Mouse (Mus musculus): ENCODE results near the gene Grifin. TPM values are rescaled to one million over a fixed set of nuclear protein-coding genes. Genes with fewer than 3 reads are reported as not detected.

Grifin gene
- polyA plus RNA-seq, 1 experiment from 2014 or later, result 0.39 TPM

DNA sequence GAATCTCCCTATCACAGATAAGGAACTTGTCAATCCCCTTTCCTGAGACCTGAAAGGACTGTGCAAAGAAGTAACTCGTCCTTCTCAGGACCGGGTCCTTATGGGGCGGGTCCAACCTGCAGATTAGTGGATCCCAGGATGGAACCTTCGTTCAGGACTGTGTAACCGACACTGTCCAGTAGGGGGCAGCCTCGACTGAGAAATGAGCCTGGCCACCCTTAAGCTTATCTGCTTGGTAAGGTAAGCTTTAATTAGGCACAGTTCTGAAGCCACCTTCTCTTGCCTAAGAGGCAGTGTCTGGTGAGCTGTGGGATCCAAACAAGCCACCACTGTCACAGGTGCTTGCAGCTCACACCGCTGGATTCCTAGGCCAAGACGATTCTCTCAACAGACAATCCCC is 24.8 kb downstream of the Grifin start:
- Histone ChIP-seq H3K9ac (no peak overlapping the region), H3K27me3 (replicated peaks) (no peaks in the 10 kb centered on the region), H3K36me3 (no peaks in the 10 kb centered on the region), H3K9me3 (no peaks in the 10 kb centered on the region), H3K4me2 (no peak overlapping the region), H3K4me1 (peaks cover 7% of the 10 kb centered on the region; the same call in 1 of the 2 replicates), H3K27ac (no peak overlapping the region), H3K4me3 (replicated peaks) (no peak overlapping the region)
- 12% methylated on average over 8 of the region's 8 CpGs for WGBS
- ATAC-seq (ENCODE audit: insufficient read depth, low FRiP score, low read depth), result 0 out of 2 replicates have a peak, but pooled peaks have one; percentile 25

DNA sequence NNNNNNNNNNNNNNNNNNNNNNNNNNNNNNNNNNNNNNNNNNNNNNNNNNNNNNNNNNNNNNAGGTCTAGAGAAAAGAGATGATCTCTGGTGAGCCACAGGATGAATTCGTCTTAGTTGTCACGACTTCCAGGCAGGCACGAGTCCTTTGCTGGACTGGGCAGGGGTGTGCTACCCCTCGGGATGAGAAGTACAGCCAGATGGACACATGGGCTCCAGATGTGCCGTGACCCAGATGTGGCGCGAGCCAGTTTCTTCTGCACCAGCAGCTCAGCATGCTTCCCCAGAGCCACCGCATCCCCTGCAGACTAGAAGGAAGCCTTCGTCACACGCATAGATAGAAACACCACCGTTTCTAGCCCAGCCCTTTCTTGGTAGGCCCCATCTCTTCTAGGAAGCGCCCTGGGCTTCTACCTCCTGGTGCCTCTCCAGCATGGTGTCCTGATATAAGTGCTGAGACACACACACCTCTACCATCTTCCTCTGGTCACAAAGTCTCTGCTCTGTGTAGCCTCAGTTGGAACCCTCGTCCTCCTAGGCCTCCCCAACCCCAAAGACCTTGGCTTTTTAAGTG is 26.7 kb downstream of the Grifin start:
- no peak overlapping the region for H3K4me2 ChIP-seq
- no peak for ATAC-seq (ENCODE audit: insufficient read depth, low FRiP score, low read depth)
- no peaks in the 10 kb centered on the region for H3K27me3 ChIP-seq (replicated peaks)
- peaks cover 7% of the 10 kb centered on the region; the same call in 1 of the 2 replicates for H3K4me1 ChIP-seq
- H3K4me3 ChIP-seq (replicated peaks), result no peak overlapping the region
- H3K9ac ChIP-seq, result no peak overlapping the region
- no peak overlapping the region for H3K27ac ChIP-seq
- no peaks in the 10 kb centered on the region for H3K36me3 ChIP-seq
- WGBS, result 72% methylated on average over 13 of the region's 13 CpGs
- no peaks in the 10 kb centered on the region for H3K9me3 ChIP-seq

GRCm38 (mm10) chr5:140526754-140527153 is 38.1 kb downstream of the Grifin start:
- Histone ChIP-seq H3K27ac (no peak overlapping the region), H3K4me3 (replicated peaks) (no peak overlapping the region), H3K9me3 (no peaks in the 10 kb centered on the region), H3K27me3 (replicated peaks) (no peaks in the 10 kb centered on the region), H3K4me2 (no peak overlapping the region), H3K36me3 (peaks cover 22% of the 10 kb centered on the region; the same call in 1 of the 2 replicates), H3K4me1 (no peaks in the 10 kb centered on the region), H3K9ac (no peak overlapping the region)
- no peak for ATAC-seq (ENCODE audit: insufficient read depth, low FRiP score, low read depth)
- WGBS, result 94% methylated on average over 2 of the region's 2 CpGs

DNA sequence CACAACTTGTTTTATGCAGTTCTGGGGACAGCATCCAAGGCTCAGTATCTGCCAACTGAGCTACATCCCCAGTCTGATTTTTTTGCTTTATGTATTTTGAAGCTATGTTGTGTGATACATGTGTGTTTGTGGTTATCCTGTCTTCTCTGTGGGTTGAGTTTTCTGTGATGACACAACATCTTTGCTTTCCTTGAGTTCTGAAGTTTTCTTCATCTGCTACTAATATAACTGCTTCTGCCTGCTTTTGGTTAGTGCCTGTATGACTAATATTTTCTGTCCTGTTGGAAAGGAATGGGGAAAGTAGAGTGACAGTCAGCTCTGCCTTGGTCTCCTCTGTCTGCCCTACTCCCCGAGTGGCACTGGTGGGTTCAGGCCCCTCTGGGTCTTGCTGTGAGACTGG is 43.7 kb downstream of the Grifin start:
- ATAC-seq (ENCODE audit: insufficient read depth, low FRiP score, low read depth), result no peak
- WGBS, result 88% methylated on average over 1 of the region's 1 CpGs

DNA sequence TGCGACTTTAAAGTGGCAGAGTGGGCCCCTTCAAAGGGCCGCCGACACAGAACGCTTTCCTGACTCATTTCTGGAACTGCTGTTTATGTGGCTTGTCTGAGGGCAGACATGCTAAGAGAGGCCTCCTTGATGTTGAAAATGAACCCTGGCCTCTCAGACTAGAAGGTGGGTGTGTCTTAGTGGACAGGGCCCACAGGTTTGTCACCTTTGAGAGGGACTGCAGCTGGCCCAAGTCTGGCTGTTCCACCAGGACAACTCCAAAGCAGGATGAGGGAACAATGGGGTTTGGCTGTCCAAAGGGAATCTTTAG is 47.0 kb downstream of the Grifin start:
- Histone ChIP-seq H3K36me3 (no peaks in the 10 kb centered on the region), H3K27me3 (replicated peaks) (no peaks in the 10 kb centered on the region), H3K4me2 (no peak overlapping the region), H3K9ac (no peak overlapping the region), H3K27ac (no peak overlapping the region), H3K4me1 (peaks cover 9% of the 10 kb centered on the region), H3K9me3 (no peaks in the 10 kb centered on the region), H3K4me3 (replicated peaks) (no peak overlapping the region)
- no peak for ATAC-seq (ENCODE audit: insufficient read depth, low FRiP score, low read depth)
- WGBS, result 71% methylated on average over 4 of the region's 4 CpGs

More for the DNA sequence above, 43.7 kb downstream of the Grifin start:
- H3K27me3 ChIP-seq (replicated peaks), result no peaks in the 10 kb centered on the region
- H3K36me3 ChIP-seq, result peaks cover 14% of the 10 kb centered on the region; the same call in 1 of the 2 replicates
- H3K4me3 ChIP-seq (replicated peaks), result no peak overlapping the region
- no peak overlapping the region for H3K4me2 ChIP-seq
- H3K9me3 ChIP-seq, result no peaks in the 10 kb centered on the region
- no peak overlapping the region for H3K9ac ChIP-seq
- no peak overlapping the region for H3K27ac ChIP-seq
- no peaks in the 10 kb centered on the region for H3K4me1 ChIP-seq

- Histone ChIP-seq H3K4me3 (replicated peaks) (no peak overlapping the region), H3K4me2 (no peak overlapping the region), H3K9me3 (no peaks in the 10 kb centered on the region), H3K27me3 (replicated peaks) (no peaks in the 10 kb centered on the region), H3K27ac (no peak overlapping the region), H3K4me1 (peaks cover 9% of the 10 kb centered on the region), H3K9ac (no peak overlapping the region), H3K36me3 (no peaks in the 10 kb centered on the region)
- WGBS, result 88% methylated on average over 21 of the region's 21 CpGs
- no peak for ATAC-seq (ENCODE audit: insufficient read depth, low FRiP score, low read depth)
Measured at GRCm38 (mm10) chr5:140517159-140517920, 47.5 kb downstream of the Grifin start.

- Histone ChIP-seq H3K27me3 (replicated peaks) (no peaks in the 10 kb centered on the region), H3K4me1 (peaks cover 14% of the 10 kb centered on the region), H3K36me3 (no peaks in the 10 kb centered on the region), H3K27ac (no peak overlapping the region), H3K4me2 (no peak overlapping the region), H3K4me3 (replicated peaks) (no peak overlapping the region), H3K9ac (no peak overlapping the region), H3K9me3 (no peaks in the 10 kb centered on the region)
- WGBS, result 23% methylated on average over 7 of the region's 7 CpGs
- ATAC-seq (ENCODE audit: insufficient read depth, low FRiP score, low read depth), result peak; percentile 24
Measured at GRCm38 (mm10) chr5:140514799-140515486, 49.9 kb downstream of the Grifin start.

DNA sequence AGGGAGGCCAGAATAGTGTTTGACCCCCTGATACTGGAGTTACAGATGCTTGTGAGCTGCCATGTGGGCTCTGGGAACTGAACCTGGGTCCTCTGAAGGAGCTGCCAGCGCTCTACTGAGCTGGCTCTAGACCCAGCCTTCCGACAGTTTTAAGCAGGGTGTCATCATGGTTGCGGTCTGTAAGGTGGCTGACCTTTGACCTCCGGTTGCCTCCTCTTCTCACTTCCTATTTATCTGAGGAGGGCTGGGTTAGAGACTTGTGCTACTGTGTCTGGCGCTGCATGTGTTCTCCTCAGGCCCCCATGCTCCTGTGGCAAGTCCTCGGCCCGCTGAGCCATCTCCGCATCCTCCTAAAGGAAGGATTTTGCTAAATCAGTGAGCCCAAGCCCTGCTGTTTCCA is 51.0 kb downstream of the Grifin start:
- H3K27me3 ChIP-seq (replicated peaks), result no peaks in the 10 kb centered on the region
- H3K4me1 ChIP-seq, result peaks cover 15% of the 10 kb centered on the region
- no peak overlapping the region for H3K27ac ChIP-seq
- 73% methylated on average over 8 of the region's 8 CpGs for WGBS
- no peaks in the 10 kb centered on the region for H3K9me3 ChIP-seq
- no peak overlapping the region for H3K4me2 ChIP-seq
- H3K4me3 ChIP-seq (replicated peaks), result no peak overlapping the region
- H3K36me3 ChIP-seq, result no peaks in the 10 kb centered on the region
- no peak overlapping the region for H3K9ac ChIP-seq
- ATAC-seq (ENCODE audit: insufficient read depth, low FRiP score, low read depth), result no peak

Other genes starting within 250 kb of the Grifin start
- 39.8 and 40.9 TPM in 2 replicates for gene Mad1l1, start 243.5 kb downstream of the Grifin start, polyA plus RNA-seq (2015; fragmentation: Nextera tagmentation; extraction: Ambion mirVana)
- gene Nudt1, start 243.4 kb downstream of the Grifin start, polyA plus RNA-seq (2015; fragmentation: Nextera tagmentation; extraction: Ambion mirVana), result 41.7 and 42.2 TPM in 2 replicates
- gene Mrm2, start 233.2 kb downstream of the Grifin start, polyA plus RNA-seq (2015; fragmentation: Nextera tagmentation; extraction: Ambion mirVana), result 17.1 and 19.3 TPM in 2 replicates
- gene Snx8, start 175.8 kb downstream of the Grifin start, polyA plus RNA-seq (2015; fragmentation: Nextera tagmentation; extraction: Ambion mirVana), result 16.9 and 17.3 TPM in 2 replicates
- 129 and 141 TPM in 2 replicates for gene Eif3b, start 145.7 kb downstream of the Grifin start, polyA plus RNA-seq (2015; fragmentation: Nextera tagmentation; extraction: Ambion mirVana)
- not detected in 2 replicates for gene Gm4869, start 119.4 kb downstream of the Grifin start, polyA plus RNA-seq (2015; fragmentation: Nextera tagmentation; extraction: Ambion mirVana)
- gene Chst12, start 59.5 kb downstream of the Grifin start, polyA plus RNA-seq (2015; fragmentation: Nextera tagmentation; extraction: Ambion mirVana), result 21.1 and 21.7 TPM in 2 replicates
- gene Lfng, start 42.2 kb upstream of the Grifin start, polyA plus RNA-seq (2015; fragmentation: Nextera tagmentation; extraction: Ambion mirVana), result 24.5 and 25.6 TPM in 2 replicates
- 31.9 and 38.0 TPM in 2 replicates for gene Ttyh3, start 84.0 kb upstream of the Grifin start, polyA plus RNA-seq (2015; fragmentation: Nextera tagmentation; extraction: Ambion mirVana)
- 20.3 and 21.1 TPM in 2 replicates for gene Iqce, start 137.3 kb upstream of the Grifin start, polyA plus RNA-seq (2015; fragmentation: Nextera tagmentation; extraction: Ambion mirVana)
- gene Brat1, start 139.9 kb upstream of the Grifin start, polyA plus RNA-seq (2015; fragmentation: Nextera tagmentation; extraction: Ambion mirVana), result 18.7 and 20.4 TPM in 2 replicates
- gene Amz1, start 159.1 kb upstream of the Grifin start, polyA plus RNA-seq (2015; fragmentation: Nextera tagmentation; extraction: Ambion mirVana), result 1.1 and 1.3 TPM in 2 replicates

All from stomach, embryonic 15.5 days (tissue).